ENCODE assay signal across 8 mouse cellular contexts in genomic region chr15:102102548-102103121, GRCm38 (mm10). TPM values are rescaled to one million over a fixed set of nuclear protein-coding genes. Genes with fewer than 3 reads are reported as not detected.
A peak's percentile ranks its signal among the peaks of the same experiment; 100 is the strongest.
DNase-seq lines count a peak whose midpoint lies in the region; ATAC-seq and TF ChIP-seq lines count a peak whose summit lies in the region.

No protein-coding gene starts in this region.

- peak; percentile 27 for DNase-seq in cerebellum, adult 11-12 months
- no peak for DNase-seq in cerebellum, adult 18-20 months
- peak; percentile 67 for DNase-seq in heart, postnatal 0 days (ENCODE audit: low spot score)
- peak; percentile 81 to 92 for DNase-seq in kidney, postnatal 25 days
- DNase-seq in lung, postnatal 4 days, result peak; percentile 81 to 89
- DNase-seq in thymus, postnatal 4 days, result no peak

- TF ChIP-seq EP300 in heart, postnatal 0 days (IDR thresholded peaks at IDR 0.05; ENCODE audit: low read depth), result peak; percentile 51; the same call in 1 of the 2 replicates

- H3K4me3 ChIP-seq in embryonic facial prominence, embryonic 15.5 days (replicated peaks), result peak overlapping the region; percentile 63
- H3K4me3 ChIP-seq in heart, postnatal 0 days (ENCODE audit: low read depth, low read length), result peak overlapping the region; percentile 56

- H3K36me3 ChIP-seq in embryonic facial prominence, embryonic 15.5 days, result peaks cover 21% of the 10 kb centered on the region
- peaks cover 20% of the 10 kb centered on the region for H3K36me3 ChIP-seq in heart, postnatal 0 days (replicated peaks; ENCODE audit: control insufficient read depth, insufficient read depth, low read length)

- TF ChIP-seq CTCF in heart, postnatal 0 days (IDR thresholded peaks at IDR 0.05; ENCODE audit: low read depth), result no peak

- H3K4me1 ChIP-seq in embryonic facial prominence, embryonic 15.5 days, result peaks cover 93% of the 10 kb centered on the region
- peaks cover 55% of the 10 kb centered on the region for H3K4me1 ChIP-seq in heart, postnatal 0 days (ENCODE audit: control insufficient read depth, insufficient read depth)

- H3K27me3 ChIP-seq in embryonic facial prominence, embryonic 15.5 days, result no peaks in the 10 kb centered on the region
- H3K27me3 ChIP-seq in heart, postnatal 0 days (ENCODE audit: control insufficient read depth, insufficient read depth, low read length), result no peaks in the 10 kb centered on the region

- H3K9ac ChIP-seq in embryonic facial prominence, embryonic 15.5 days, result peak overlapping the region; percentile 47
- peak overlapping the region; percentile 84 for H3K9ac ChIP-seq in heart, postnatal 0 days (replicated peaks; ENCODE audit: low read depth, low read length)

- 12% methylated on average over 6 of the region's 6 CpGs for WGBS in embryonic facial prominence, embryonic 15.5 days
- 13% methylated on average over 6 of the region's 6 CpGs for WGBS in heart, postnatal 0 days

- H3K4me2 ChIP-seq in embryonic facial prominence, embryonic 15.5 days (replicated peaks), result peak overlapping the region; percentile 75
- peak overlapping the region; percentile 77 for H3K4me2 ChIP-seq in heart, postnatal 0 days (ENCODE audit: low read depth, low read length)

- no peaks in the 10 kb centered on the region for H3K9me3 ChIP-seq in embryonic facial prominence, embryonic 15.5 days (replicated peaks)
- H3K9me3 ChIP-seq in heart, postnatal 0 days (replicated peaks; ENCODE audit: control insufficient read depth, low read length), result no peaks in the 10 kb centered on the region

- H3K27ac ChIP-seq in embryonic facial prominence, embryonic 15.5 days (replicated peaks), result peak overlapping the region; percentile 99
- H3K27ac ChIP-seq in heart, postnatal 0 days (ENCODE audit: low read depth), result peak overlapping the region; percentile 99

- ATAC-seq in embryonic facial prominence, embryonic 15.5 days (ENCODE audit: insufficient number of reproducible peaks, low FRiP score, low TSS enrichment, low read depth), result 0 out of 2 replicates have a peak, but pooled peaks have one; percentile 1
- peak; percentile 18 for ATAC-seq in heart, postnatal 0 days (ENCODE audit: insufficient read depth, low read depth)
- ATAC-seq in granulocyte monocyte progenitor cell, adult 5-6 weeks (replicated peaks; ENCODE audit: poor library complexity, severe bottlenecking), result no peak

RNA-seq across cellular contexts. Expression of gene Tns2, which starts 2.4 kb away (rescaled TPM):
- 45.5 and 57.2 TPM in 2 replicates for polyA plus RNA-seq in embryonic facial prominence, embryonic 15.5 days (2015; fragmentation: Nextera tagmentation; extraction: Ambion mirVana)
- total RNA-seq in heart, postnatal 0 days (2014; rRNA removed; ENCODE audit: low replicate concordance), result 40.3 and 57.9 TPM in 2 replicates
- 21.9 and 24.6 TPM in 2 replicates for polyA plus RNA-seq in heart, postnatal 0 days (2015; fragmentation: Nextera tagmentation; extraction: Ambion mirVana)
- 0.17 TPM in 1 of 2 replicates, not detected in the other for total RNA-seq in granulocyte monocyte progenitor cell, adult 5-6 weeks (2014; fragmentation: Nextera tagmentation)
- total RNA-seq in granulocyte monocyte progenitor cell, adult 5-6 weeks (2017), result not detected in 2 replicates

RNA-seq across cellular contexts. Expression of gene Eif4b, which starts 29.1 kb away (rescaled TPM):
- 107 and 113 TPM in 2 replicates for polyA plus RNA-seq in embryonic facial prominence, embryonic 15.5 days (2015; fragmentation: Nextera tagmentation; extraction: Ambion mirVana)
- 109 and 110 TPM in 2 replicates for total RNA-seq in heart, postnatal 0 days (2014; rRNA removed; ENCODE audit: low replicate concordance)
- polyA plus RNA-seq in heart, postnatal 0 days (2015; fragmentation: Nextera tagmentation; extraction: Ambion mirVana), result 40.6 and 46.0 TPM in 2 replicates
- total RNA-seq in granulocyte monocyte progenitor cell, adult 5-6 weeks (2014; fragmentation: Nextera tagmentation), result 244 and 264 TPM in 2 replicates
- 450 TPM in 2 replicates for total RNA-seq in granulocyte monocyte progenitor cell, adult 5-6 weeks (2017)

RNA-seq across cellular contexts. Expression of gene Spryd3, which starts 33.4 kb away (rescaled TPM):
- polyA plus RNA-seq in embryonic facial prominence, embryonic 15.5 days (2015; fragmentation: Nextera tagmentation; extraction: Ambion mirVana), result 27.4 and 31.7 TPM in 2 replicates
- 20.0 and 22.8 TPM in 2 replicates for total RNA-seq in heart, postnatal 0 days (2014; rRNA removed; ENCODE audit: low replicate concordance)
- polyA plus RNA-seq in heart, postnatal 0 days (2015; fragmentation: Nextera tagmentation; extraction: Ambion mirVana), result 15.1 and 16.0 TPM in 2 replicates
- total RNA-seq in granulocyte monocyte progenitor cell, adult 5-6 weeks (2014; fragmentation: Nextera tagmentation), result 10.9 and 12.6 TPM in 2 replicates
- 13.2 and 24.2 TPM in 2 replicates for total RNA-seq in granulocyte monocyte progenitor cell, adult 5-6 weeks (2017)

RNA-seq across cellular contexts. Expression of gene Igfbp6, which starts 41.5 kb away (rescaled TPM):
- 8.3 and 8.8 TPM in 2 replicates for polyA plus RNA-seq in embryonic facial prominence, embryonic 15.5 days (2015; fragmentation: Nextera tagmentation; extraction: Ambion mirVana)
- total RNA-seq in heart, postnatal 0 days (2014; rRNA removed; ENCODE audit: low replicate concordance), result 30.5 and 35.4 TPM in 2 replicates
- 24.0 and 24.2 TPM in 2 replicates for polyA plus RNA-seq in heart, postnatal 0 days (2015; fragmentation: Nextera tagmentation; extraction: Ambion mirVana)
- total RNA-seq in granulocyte monocyte progenitor cell, adult 5-6 weeks (2014; fragmentation: Nextera tagmentation), result not detected in 2 replicates
- total RNA-seq in granulocyte monocyte progenitor cell, adult 5-6 weeks (2017), result not detected in 2 replicates

RNA-seq across cellular contexts. Expression of gene Soat2, which starts 47.7 kb away (rescaled TPM):
- 0.21 and 0.41 TPM in 2 replicates for polyA plus RNA-seq in embryonic facial prominence, embryonic 15.5 days (2015; fragmentation: Nextera tagmentation; extraction: Ambion mirVana)
- 1.7 TPM in 1 of 2 replicates, not detected in the other for total RNA-seq in heart, postnatal 0 days (2014; rRNA removed; ENCODE audit: low replicate concordance)
- polyA plus RNA-seq in heart, postnatal 0 days (2015; fragmentation: Nextera tagmentation; extraction: Ambion mirVana), result 0.08 and 0.14 TPM in 2 replicates
- 0.85 and 0.97 TPM in 2 replicates for total RNA-seq in granulocyte monocyte progenitor cell, adult 5-6 weeks (2014; fragmentation: Nextera tagmentation)
- total RNA-seq in granulocyte monocyte progenitor cell, adult 5-6 weeks (2017), result 0.15 and 0.56 TPM in 2 replicates

Comparison
In these comparisons a context has a peak if more than half of its experiments do, and no peak if none do; other contexts are left out.
1. DNase-seq: peak in cerebellum, adult 11-12 months (single experiment), heart, postnatal 0 days (single experiment), kidney, postnatal 25 days (2 of 2) and lung, postnatal 4 days (2 of 2); none in cerebellum, adult 18-20 months (0 of 2) and thymus, postnatal 4 days (single experiment).
2. RNA of gene Tns2, which starts 2.4 kb away (total RNA-seq): 40.3 to 57.9 TPM in heart, postnatal 0 days; 0.17 TPM in granulocyte monocyte progenitor cell, adult 5-6 weeks; every median in the first group is over 10 times any median in the second.